Mouse (Mus musculus): ENCODE measurements around the gene Ap1s3.

Gene Ap1s3

DNA sequence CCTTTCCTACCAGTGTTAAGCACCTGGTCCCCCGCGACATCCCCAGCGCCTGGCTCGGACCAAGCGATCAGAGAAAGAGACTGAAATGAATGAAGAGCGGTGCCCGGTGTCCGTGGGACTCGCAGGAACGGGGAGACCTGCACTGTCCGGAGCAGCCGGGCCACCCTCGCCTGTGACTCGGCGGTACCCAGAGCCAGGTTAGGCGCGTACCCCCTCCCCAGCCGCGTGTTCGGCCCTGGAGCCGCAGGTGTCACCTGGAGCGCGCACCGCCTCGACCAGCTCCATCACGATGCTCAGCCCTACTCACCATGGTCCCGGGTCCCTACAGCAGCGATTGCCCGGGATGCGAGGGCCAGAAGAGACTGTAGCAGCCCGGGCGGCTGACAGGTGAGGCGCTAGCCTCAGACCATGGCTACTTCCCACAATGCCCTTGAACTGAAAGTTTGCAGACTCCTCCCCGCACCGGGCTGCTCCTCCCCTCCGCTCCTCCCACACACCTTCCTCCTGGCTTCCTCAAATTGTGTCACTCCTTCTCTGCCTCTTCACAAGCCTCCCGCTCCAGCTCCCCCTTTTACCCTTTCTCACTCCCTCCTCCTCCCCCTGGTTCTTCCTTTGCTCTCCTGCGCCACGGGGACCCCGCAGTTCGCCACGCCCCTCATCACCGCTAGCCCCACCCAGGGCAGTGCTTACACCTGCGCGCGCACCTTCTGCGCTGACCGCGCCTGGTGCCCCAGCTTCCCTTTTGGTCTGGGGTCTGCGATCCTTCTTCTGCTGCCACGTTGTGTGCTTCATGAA lies at the start of gene Ap1s3:
Ap1s3 (minus strand) TSS at position 430 of the 795 bp plus-strand sequence.
- peak; percentile 97 for ATAC-seq (ENCODE audit: low TSS enrichment)

DNA sequence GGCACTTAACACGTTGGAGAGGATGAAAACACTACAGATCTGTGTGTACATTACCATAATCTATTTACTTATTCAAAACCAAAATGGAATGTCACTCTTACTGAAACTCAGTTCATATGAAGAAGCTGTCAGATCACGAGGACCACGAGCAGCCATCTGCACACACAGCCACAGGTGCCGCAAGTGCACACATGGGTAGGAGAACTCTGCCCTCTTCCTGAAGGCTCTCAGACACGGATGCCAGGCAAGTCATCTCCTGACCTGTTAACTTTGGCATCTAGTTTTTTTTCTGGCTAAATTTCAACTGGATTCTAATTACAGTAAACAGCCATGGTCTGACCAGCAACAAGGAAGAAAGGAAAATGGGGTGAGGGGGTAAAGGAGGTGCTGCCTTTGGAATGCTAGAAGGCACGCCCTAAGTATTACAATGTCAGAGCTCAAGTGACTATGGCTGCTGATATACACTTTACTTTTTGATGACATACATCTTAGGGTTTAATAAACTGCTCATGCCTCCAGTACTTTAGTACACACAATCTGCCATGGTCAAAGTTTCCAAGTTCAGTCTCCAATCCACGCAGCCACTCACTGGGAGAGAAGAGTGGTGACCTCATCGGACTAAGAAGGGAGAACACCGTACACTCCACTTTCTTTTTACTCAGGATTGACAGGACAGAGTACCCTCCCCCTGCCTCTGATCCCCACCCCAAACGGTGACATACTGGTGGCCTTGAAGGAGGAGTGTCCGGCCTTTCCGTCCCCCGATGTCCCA lies 42.6 kb upstream of the Ap1s3 start:
- ATAC-seq (ENCODE audit: low TSS enrichment) = no peak

DNA sequence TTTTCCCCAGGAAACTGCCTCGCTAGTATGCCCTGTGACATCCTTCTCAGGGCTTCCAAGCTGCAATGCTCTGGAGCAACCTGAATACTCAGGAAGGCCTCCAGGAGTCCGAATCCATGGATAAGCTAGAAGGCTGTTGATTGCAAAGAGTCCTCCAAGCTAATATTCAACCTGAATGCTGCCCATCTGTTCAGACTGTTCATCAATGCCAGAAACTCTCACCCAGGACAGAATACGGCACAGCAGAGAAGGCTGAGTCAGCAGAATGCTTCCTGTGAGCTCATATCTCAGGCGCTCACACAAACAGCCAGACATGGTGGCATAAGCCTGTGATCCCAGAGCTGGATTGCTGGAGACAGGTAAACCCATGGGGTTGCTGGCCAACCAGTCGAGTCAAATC lies 41.3 kb upstream of the Ap1s3 start:
- no peak for ATAC-seq (ENCODE audit: low TSS enrichment)

DNA sequence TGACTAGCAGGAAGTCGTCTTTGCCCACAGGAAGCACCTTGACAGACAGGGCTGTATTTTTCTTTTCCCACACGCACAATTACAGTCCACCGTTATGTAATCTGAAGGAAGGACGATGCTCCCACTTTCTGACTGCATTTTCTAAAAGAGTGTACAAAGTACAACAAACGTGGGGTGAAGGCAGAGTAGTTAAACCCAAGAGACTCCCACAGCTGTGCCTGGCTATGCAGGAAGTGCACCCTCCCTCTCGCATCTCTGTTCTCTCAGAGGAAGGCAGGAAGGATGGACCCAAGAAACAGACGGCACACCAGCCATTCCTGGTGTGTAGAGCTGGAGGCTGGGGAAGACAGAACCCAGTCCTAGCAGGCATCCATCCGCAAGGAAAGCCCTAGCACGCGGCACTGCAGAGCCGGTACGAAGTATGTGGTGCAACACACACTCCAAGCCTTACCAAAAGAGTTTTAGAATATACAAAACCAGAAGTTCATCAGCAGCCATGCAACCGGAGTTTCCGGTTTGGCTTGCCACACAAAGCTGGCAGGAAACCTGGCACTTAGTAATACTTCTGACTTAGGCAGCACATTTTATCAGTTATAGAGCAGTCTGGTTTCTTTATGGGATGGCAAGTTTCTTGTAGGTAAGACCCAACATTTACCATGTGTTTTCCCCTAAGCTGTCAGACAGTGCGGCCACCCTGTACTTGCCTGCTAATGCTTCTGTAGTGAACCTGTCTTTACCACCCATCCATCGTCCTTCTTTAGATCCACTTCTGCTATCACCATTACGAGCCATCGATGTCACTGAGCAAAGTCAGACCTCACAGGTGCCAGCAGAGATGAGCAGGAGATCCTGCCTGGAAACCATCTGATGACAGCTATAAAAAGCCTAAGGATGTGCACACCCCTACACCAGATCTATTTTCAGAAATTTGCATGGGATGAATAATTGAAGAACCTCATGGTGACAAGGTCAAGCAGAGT lies 39.7 kb upstream of the Ap1s3 start:
- peak; percentile 95 for ATAC-seq (ENCODE audit: low TSS enrichment)

DNA sequence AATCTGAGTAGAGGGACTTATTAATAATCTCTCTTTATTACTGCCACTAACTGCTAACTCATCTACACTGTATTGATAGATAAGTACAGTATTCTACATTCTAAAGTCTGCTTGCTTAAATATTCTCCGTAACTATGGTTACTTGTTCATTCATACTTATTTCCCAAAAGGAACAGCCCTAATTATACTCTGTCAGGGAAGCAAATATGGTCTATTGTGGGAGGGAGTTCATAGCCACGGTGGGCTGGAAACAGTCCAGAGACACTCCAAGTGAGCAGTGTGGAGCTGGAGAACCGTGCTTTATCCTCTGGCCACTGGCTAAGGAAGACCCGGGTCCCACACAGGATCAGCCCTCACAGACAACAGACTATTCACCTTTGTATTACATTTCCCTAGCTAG lies 38.9 kb upstream of the Ap1s3 start:
- ATAC-seq (ENCODE audit: low TSS enrichment) = peak; percentile 24

DNA sequence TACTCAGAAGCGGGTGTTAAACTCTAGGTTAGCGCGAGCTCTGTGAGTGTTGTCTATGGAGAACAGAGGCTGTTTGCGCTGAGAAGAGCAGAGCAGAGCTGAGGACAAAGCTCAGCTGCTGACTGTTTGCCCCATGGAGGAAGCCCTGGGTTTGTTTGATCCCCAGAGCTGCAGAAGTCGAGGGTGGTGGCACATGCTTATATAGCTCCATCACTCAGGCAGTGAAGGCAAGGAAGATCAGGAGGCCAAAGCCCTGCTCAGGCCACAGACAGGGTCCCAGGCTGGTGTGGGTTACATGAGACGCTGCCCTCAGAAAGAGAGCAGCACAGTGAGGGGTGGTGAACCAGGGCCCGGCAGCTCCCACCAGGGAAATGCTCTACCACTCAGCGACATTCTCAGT lies 38.4 kb upstream of the Ap1s3 start:
- ATAC-seq (ENCODE audit: low TSS enrichment) = no peak

DNA sequence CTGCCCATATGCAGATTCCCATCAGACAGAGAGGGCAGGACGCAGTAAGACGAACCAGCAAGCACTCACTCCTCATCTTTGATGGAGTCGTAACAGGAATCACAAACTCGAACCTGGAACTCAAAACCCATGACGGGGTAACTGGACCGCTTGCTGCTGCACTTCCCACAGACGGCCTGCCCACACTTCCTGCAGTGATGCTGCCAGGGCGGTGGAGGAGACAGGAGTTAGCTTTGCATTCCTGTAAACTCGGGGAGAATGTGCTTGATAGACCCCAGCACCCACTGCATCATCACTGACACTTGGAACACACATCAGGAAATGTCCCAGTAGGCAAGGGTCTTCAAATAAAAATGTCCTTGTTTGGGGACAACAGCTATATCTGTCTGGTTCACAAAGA lies 35.6 kb upstream of the Ap1s3 start:
- ATAC-seq (ENCODE audit: low TSS enrichment) = no peak

DNA sequence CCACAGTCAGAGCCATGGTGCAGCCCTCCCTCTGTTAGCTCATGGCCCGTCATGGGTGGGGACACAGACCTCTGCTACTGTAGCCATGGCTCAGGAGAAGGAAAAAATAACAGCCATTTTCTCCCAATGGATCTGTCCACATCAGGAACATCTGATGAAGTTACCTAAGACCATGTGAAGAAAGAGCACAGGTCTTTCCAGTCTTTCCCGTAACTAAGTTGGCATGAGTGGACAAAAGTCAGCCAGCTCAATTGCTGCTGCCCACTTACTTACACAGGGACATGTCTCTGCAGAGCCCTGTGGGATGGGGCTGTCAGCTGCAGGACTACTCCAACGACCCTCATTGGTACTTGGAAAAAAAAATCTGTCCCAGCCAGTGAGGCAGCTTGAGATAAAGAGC lies 34.9 kb upstream of the Ap1s3 start:
- ATAC-seq (ENCODE audit: low TSS enrichment) = no peak

DNA sequence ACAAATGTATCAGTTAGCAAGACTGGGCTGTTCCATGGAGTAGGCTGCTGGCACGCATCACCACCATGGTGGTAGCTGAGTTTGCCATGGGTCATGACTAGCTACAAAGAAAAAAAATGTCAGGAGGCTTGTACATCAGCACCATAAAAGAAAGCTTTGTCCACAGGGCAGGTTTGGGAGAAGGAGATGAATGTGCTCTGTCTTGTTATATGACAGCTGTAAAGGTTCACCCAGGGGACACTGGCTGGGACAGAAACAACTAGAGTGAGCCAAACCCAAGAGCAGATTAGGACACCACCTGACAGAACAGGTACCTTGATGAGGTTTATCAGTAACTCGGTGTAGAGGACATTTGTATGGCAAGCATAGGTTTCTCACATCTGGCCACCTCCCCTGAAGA lies 32.9 kb upstream of the Ap1s3 start:
- no peak for ATAC-seq (ENCODE audit: low TSS enrichment)

DNA sequence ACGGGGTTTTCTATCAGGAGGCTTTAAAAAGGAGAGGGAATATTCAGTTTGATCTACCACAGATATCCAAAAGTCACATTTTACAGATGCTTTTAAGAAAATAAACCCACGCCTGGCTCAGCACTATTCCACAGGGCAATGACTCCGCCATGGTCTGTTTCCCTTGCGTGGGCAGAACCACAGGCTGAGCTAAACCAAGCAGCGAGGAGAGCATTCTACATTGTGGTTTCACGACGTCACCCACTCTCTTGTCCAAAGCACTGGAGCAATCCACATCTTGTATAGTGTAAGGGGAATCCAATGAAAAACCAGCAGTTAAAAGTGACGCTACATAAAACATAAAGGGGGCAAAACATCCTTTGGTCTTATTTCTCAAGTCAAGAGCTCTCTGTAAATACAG lies 31.7 kb upstream of the Ap1s3 start:
- peak; percentile 44 for ATAC-seq (ENCODE audit: low TSS enrichment)

DNA sequence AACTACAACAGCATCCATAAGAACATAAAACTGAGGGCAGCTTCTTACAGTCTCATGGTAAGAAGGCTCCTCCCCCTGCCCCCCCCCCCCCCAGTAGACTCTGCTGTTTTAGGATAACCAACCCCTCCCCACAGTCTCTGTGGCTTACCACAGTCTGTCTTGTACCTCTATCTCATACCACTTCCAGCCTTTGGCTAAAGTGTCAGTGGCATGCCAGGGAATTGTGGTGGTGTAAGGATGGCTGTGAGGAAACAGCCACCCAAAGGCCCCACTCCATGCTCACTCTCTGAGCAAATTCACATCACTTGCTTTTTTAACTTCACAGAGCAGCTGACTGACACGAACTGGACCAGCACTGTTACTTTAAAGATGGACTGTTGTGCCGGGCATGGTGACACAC lies 26.7 kb upstream of the Ap1s3 start:
- ATAC-seq (ENCODE audit: low TSS enrichment) = no peak

DNA sequence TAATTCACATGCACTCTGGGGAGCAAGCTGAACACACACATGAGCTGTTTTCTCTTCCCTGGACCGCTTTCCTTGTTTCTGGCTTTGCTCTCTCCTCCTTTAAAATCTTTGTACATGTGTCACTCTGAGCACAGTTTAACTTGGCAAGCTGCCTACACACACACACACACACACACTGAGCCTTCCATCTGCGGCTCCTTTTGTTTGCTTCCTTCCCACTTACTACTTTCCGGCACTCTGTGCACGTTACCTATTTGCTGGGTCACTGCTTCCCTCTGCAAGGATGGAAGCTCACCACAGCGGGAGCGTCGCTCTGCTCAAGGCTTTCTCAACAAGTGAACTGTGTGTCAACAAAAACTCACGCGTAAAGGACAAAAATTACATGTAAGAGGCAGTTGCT lies 25.6 kb upstream of the Ap1s3 start:
- peak; percentile 24 for ATAC-seq (ENCODE audit: low TSS enrichment)

DNA sequence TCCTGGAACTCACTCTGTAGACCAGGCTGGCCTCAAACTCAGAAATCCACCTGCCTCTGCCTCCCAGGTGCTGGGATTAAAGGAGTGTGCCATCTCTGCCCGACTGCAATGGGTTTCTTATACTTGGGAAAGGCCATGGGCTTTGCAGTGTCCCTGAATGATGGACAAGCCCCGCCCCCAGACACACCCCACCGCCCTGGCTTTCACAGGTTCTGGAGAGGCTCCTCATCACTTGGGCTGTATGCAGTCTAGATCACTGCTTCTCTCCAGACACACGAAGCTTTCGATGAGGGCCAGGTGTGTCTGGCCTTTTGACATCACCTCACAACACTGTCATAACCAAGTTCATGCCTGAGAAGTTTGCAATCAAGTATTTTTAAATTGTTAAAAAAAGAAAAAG lies 25.2 kb upstream of the Ap1s3 start:
- no peak for ATAC-seq (ENCODE audit: low TSS enrichment)

DNA sequence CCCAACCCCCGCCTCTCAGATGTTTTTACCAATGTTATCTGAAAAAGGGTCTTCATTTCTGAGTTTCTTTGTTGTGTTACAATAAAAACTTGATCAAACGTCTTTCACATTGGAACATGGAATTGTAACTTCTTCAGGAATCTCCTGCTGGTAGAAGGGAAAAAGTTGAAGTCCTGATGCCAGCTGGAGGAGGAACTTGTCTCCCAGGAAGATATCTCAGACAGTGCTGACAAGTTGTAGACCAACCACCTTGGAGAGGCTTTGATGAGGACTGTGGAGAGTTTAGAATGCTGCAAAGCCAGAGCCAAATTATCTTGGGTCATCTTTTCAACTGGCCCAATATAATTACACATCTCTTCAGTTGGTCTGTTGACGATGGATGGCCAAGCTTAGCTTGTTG lies 20.7 kb upstream of the Ap1s3 start:
- ATAC-seq (ENCODE audit: low TSS enrichment) = no peak

DNA sequence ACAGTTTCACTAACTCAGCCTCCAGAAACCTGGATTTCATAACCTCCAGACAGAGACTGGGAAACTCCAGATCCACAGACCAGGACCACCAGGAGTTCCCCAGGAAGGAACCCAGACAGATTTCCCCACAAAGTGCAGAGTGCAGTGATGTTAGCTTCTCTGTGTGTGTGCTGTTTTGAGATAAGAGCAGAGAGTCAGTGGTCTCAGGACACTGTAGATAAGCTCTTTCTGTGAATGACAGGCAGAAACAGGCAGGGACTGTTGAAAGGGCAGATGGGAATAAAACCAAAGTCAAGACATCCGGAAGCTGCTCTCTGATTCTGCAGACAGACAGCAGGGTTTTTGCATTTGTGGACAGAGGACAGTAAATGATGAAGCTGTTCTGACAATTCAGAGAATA lies 15.5 kb upstream of the Ap1s3 start:
- ATAC-seq (ENCODE audit: low TSS enrichment) = no peak

DNA sequence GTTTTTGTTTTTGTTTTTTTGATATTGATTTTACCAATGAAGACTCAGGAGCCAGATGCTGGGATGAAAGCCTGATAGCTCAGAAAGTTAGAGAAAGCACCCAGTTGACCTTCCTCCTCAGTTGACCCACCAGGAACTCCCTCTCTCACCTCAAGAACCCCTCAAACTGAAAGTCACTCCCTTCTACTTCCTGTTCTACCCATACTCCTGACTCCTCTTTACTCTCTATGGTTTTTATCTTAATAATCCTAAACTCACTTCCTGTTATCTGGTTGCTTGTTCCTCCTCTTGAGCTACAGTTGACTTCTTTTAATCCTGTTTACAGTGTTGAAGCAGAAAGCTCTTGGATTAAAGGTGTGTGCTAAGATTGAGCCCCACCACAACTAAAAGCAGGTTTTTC lies 12.3 kb upstream of the Ap1s3 start:
- ATAC-seq (ENCODE audit: low TSS enrichment) = no peak

DNA sequence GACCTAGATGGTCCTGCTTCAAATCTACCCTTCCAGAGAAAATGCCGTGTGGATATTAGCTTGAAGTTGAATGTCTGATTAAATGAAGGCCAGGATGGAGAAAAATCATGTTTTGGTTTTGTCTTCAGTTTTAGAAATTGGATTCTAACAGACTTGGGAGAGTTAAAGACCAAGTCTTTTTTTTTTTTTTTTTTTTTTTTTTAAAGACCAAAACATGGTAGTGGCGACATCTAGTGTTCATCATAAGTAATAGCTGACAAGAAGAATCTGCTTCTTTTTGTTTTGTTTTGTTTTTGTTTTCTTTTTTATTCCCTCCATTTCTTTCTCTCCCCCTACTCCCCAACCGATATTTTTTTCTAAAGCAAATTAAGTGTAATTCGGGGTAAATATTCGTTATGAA lies 11.2 kb upstream of the Ap1s3 start:
- ATAC-seq (ENCODE audit: low TSS enrichment) = peak; percentile 16; the same call in 1 of the 2 replicates

DNA sequence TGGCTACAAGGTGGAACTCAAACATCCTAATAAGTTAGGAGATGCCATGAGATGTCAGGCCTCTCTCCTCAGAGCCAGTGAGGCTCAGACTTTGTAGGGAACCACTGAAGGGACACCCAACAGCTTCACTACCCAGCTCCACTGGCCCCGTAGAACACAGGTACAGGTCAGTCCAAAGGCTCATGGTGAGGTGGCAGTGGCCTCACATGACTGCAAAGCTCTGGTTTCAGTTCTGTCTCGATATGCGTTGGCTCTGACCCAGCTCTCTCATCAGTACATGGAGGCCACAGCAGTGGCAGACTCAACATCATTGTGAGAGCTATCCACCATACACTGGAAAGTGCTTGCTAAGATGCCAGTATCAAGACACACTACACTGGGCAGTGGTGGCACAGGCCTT lies 9.0 kb upstream of the Ap1s3 start:
- ATAC-seq (ENCODE audit: low TSS enrichment) = no peak

DNA sequence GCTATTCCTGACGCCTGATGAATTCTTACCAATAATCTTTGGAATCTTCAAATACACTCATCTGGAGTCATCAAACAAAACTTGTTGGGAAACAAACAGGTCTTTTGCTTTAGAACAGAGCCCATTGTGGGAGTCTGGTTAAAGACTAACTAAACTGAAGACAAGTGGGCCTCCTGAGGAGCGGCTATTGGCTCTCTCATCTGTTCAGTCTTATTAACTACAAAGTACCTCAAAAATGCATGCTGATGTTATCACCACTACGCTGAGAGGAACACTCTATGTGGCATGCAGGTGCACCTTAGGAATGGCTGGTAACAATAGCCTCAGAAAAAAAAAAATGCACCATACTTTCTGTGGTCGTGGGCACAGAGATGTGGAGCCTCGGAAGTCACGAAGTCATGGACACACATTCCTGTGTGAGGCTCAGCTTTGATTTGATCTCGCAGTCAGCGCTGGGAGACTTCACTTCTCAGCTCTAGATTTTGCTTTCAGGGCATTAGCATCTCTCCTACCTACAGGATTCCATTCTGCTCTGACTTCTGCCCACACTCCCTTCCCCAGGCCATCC lies 6.4 kb upstream of the Ap1s3 start:
- no peak for ATAC-seq (ENCODE audit: low TSS enrichment)

DNA sequence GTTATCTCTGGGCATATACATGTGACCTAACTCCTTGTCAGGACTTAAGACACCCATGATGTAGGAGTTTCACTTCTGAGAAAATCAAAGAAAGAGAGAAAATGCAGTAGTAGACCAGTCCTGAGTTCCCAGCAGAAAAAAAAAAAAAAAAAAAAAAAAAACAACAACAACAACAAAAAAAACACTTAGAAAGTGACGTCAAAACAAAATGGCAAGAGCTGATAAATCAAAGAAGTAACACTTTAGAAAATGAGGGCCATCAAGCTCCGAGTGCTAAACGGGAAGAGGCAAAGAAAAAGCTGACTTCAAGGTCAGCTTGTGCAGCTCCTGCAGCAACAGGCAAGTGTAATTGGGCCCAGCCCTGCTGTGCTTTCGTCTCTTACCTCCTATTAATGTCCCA lies 3.9 kb upstream of the Ap1s3 start:
- no peak for ATAC-seq (ENCODE audit: low TSS enrichment)

DNA sequence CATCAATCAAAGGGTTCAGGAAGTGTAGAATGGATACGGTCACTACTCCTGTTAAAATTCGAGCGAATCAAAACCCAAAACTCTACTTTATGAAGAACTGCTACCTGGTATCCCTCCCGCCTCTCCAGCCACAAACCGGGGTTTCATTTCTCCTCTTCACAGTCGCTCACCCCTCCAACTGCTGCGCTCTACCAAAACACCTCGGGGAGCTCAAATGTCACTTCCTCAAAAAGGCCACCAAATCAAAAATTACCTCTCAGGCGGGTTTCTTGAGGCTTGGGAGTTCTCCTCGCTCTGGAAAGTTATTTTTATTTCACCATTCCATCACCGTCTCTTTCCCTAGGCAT lies 603 bp downstream of the Ap1s3 start:
- ATAC-seq (ENCODE audit: low TSS enrichment) = no peak

DNA sequence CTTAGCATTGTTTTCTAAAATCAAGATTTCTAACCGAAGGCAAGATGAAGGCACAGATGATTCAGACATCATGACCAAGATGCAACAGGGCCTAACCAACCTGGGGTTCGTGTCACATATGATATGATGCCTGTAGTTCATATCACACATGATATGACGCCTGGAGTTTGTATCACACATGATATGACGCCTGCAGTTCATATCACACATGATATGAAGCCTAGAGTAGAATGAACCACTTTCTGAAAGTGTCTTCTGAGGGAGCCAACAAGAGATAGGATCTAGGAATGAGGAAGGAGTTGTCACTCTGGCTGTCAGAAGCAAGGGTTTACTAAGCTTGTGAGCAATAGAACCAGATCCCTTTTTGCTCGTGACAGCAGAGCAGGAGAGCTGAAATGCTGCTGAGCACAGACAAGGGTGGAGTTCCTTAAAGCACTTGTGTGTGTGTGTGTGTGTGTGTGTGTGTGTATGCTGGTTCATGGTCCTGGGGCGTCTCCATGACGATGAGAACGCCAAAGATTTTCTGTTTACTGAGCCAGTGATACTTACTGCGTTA lies 2.3 kb downstream of the Ap1s3 start:
- ATAC-seq (ENCODE audit: low TSS enrichment) = no peak
